Mouse (Mus musculus) midbrain, embryonic 16.5 days (tissue): ENCODE measurements at regions not wholly inside any gene's neighbourhood (a gene's known extent, or its start where the extent isn't known, plus 50 kb on each side); places are given as distances from the start of the nearest gene placed in this dataset.

Source experiments
- ATAC-seq: fragments of 200-750 bp; cut with Nextera tagmentation; 2 replicates; pipeline ENCODE4 v1.8.0; 2017; ENCODE audit warnings: moderate TSS enrichment
- H3K27ac ChIP-seq: fragments of 300-500 bp; sonication (generic); 2 replicates; pipeline ENCODE4 v1.5.1; 2014; ENCODE audit warnings: mild to moderate bottlenecking, low read length, mixed read lengths
- H3K27me3 ChIP-seq: fragments of 300-500 bp; sonication (generic); 2 replicates; pipeline ENCODE4 v1.6.1; 2014; ENCODE audit warnings: low read depth, low read length, mixed read lengths; ENCODE audit not compliant: control insufficient read depth, insufficient read depth
- H3K36me3 ChIP-seq: fragments of 300-500 bp; sonication (generic); 2 replicates; pipeline ENCODE4 v1.6.1; 2014; ENCODE audit warnings: mild to moderate bottlenecking, low read length, moderate library complexity, mixed read lengths; ENCODE audit not compliant: control insufficient read depth, insufficient read depth
- H3K4me1 ChIP-seq: fragments of 300-500 bp; sonication (generic); 2 replicates; pipeline ENCODE4 v1.6.1; 2014; ENCODE audit warnings: mild to moderate bottlenecking, low read length, mixed read lengths; ENCODE audit not compliant: control insufficient read depth, insufficient read depth
- H3K4me2 ChIP-seq: fragments of 300-500 bp; sonication (generic); 2 replicates; pipeline ENCODE4 v1.6.1; 2014; ENCODE audit warnings: mild to moderate bottlenecking, low read length, mixed read lengths
- H3K4me3 ChIP-seq: fragments of 300-500 bp; sonication (generic); 2 replicates; pipeline ENCODE4 v1.5.1; 2014; ENCODE audit warnings: low read depth, mild to moderate bottlenecking, low read length, moderate library complexity, mixed read lengths
- H3K9ac ChIP-seq: fragments of 300-500 bp; sonication (generic); 2 replicates; pipeline ENCODE4 v1.6.1; 2014; ENCODE audit warnings: low read depth, low read length, mixed read lengths
- H3K9me3 ChIP-seq: fragments of 300-500 bp; sonication (generic); replicated peaks from 2 replicates; pipeline ENCODE4 v1.6.1; 2014; ENCODE audit warnings: mild to moderate bottlenecking, low read length, mixed read lengths; ENCODE audit not compliant: control insufficient read depth, poor library complexity, severe bottlenecking
- WGBS: fragments of 180-500 bp; shearing (Covaris S2); extraction: QIAGEN DNeasy Blood & Tissue Kit; methylation state at CpG from one replicate; pipeline ENCODE4 v1.1.7; 2014; 5-methylcytosine and 5-hydroxymethylcytosine counted together

GRCm38 (mm10) chr3:50940656-50941055 is 283.6 kb upstream of the Noct start:
- Histone ChIP-seq H3K9me3 (no peaks in the 10 kb centered on the region), H3K4me1 (no peaks in the 10 kb centered on the region; the same call in 1 of the 2 replicates), H3K27me3 (no peaks in the 10 kb centered on the region), H3K4me2 (no peak overlapping the region), H3K4me3 (no peak overlapping the region), H3K9ac (no peak overlapping the region), H3K36me3 (no peaks in the 10 kb centered on the region), H3K27ac (0 out of 2 replicates have a peak overlapping the region, but pooled peaks have one; percentile 19)
- no peak for ATAC-seq
- 75% methylated on average over 3 of the region's 3 CpGs for WGBS

GRCm38 (mm10) chr3:50953456-50953855 is 270.8 kb upstream of the Noct start:
- H3K4me2 ChIP-seq, result no peak overlapping the region
- H3K9me3 ChIP-seq, result no peaks in the 10 kb centered on the region
- H3K27ac ChIP-seq, result no peak overlapping the region
- 71% methylated on average over 6 of the region's 6 CpGs for WGBS
- no peaks in the 10 kb centered on the region for H3K36me3 ChIP-seq
- H3K4me3 ChIP-seq, result no peak overlapping the region
- no peaks in the 10 kb centered on the region for H3K4me1 ChIP-seq
- H3K27me3 ChIP-seq, result no peaks in the 10 kb centered on the region
- H3K9ac ChIP-seq, result no peak overlapping the region
- no peak for ATAC-seq

GRCm38 (mm10) chr3:50970386-50970785 is 253.9 kb upstream of the Noct start:
- H3K27ac ChIP-seq, result no peak overlapping the region
- no peaks in the 10 kb centered on the region for H3K27me3 ChIP-seq
- 94% methylated on average over 2 of the region's 2 CpGs for WGBS
- no peak overlapping the region for H3K9ac ChIP-seq
- H3K9me3 ChIP-seq, result no peaks in the 10 kb centered on the region
- H3K4me3 ChIP-seq, result no peak overlapping the region
- no peak overlapping the region for H3K4me2 ChIP-seq
- no peak for ATAC-seq
- 0 out of 2 replicates have a peak, but pooled peaks cover 2% of the 10 kb centered on the region for H3K4me1 ChIP-seq
- no peaks in the 10 kb centered on the region for H3K36me3 ChIP-seq

GRCm38 (mm10) chr3:50973081-50973480 is 251.2 kb upstream of the Noct start:
- Histone ChIP-seq H3K4me2 (no peak overlapping the region), H3K27ac (no peak overlapping the region), H3K4me3 (no peak overlapping the region), H3K27me3 (no peaks in the 10 kb centered on the region), H3K4me1 (0 out of 2 replicates have a peak, but pooled peaks cover 2% of the 10 kb centered on the region), H3K36me3 (no peaks in the 10 kb centered on the region), H3K9me3 (no peaks in the 10 kb centered on the region), H3K9ac (no peak overlapping the region)
- no peak for ATAC-seq
- 65% methylated on average over 6 of the region's 6 CpGs for WGBS

DNA sequence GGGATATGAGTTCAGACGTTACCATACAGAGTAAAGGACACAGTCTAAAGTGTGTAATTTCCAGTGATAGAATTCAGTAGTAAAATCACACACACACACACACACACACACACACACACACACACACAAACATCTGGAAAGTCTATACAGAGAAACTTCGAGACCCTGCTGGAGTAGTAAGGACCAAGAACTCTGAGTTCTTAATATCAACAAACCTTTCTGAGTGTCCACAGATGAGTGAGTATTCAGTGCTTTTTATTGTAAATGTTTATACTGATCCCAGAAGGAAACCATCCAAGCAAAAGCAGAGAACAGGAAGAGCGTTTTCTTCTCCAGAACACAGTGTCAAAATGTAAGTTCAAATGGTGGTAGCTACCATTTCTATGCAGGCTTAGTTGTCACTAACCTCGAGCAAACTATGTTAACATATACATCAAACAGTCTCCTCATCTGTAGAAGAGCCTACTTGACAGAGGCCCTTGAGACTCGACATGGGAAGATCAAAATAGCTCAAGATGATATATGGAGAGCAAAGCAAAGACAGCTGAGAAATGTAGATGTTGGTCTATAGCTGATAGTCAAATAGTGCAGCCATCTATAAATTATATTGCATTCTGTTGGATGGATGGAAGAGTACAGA is 248.0 kb upstream of the Noct start:
- Histone ChIP-seq H3K9ac (no peak overlapping the region), H3K36me3 (no peaks in the 10 kb centered on the region), H3K27me3 (no peaks in the 10 kb centered on the region), H3K4me1 (no peaks in the 10 kb centered on the region), H3K9me3 (no peaks in the 10 kb centered on the region), H3K4me3 (no peak overlapping the region), H3K27ac (no peak overlapping the region), H3K4me2 (no peak overlapping the region)
- ATAC-seq, result no peak
- 89% methylated on average over 5 of the region's 5 CpGs for WGBS

DNA sequence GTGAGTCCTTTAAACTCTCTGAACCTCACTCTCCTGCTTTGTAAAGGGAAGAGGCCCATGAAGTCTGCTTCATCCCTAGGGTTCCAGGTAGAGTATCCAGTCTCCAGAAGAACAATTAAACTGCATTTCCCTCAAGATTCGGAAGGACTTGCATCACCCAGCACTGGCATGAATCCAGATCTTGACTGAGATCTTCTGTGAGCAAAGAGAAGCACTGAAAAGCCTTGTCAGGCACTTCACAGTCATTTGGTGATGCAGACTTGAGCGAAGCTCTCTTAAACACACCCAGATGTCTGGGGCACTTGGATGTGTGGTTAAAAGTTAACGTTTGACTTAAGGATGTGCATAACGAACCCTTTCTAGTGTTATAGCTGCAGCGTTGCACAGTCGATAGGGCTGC is 247.4 kb upstream of the Noct start:
- ATAC-seq, result no peak
- Histone ChIP-seq H3K4me2 (no peak overlapping the region), H3K4me1 (no peaks in the 10 kb centered on the region), H3K27me3 (no peaks in the 10 kb centered on the region), H3K27ac (no peak overlapping the region), H3K9ac (no peak overlapping the region), H3K9me3 (no peaks in the 10 kb centered on the region), H3K4me3 (no peak overlapping the region), H3K36me3 (no peaks in the 10 kb centered on the region)
- WGBS, result 86% methylated on average over 6 of the region's 6 CpGs

DNA sequence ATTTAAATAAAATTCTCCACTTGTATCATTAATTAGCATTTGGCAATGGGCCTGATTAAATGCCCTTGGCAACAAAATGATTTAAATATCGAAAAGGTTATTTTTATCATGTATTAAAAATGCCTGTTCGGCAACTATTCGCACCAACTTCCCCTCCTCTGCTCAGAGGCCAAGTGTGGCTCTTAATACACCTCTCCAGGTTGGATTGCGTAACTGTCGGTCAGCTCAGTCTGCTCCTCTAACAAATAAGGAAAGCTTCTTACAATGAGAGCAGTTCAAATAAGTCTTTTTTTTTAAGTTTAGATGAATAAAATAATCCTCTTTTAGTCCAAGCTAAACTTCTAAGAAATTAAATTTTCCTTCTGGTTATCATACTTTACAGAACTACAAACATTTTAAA is 245.6 kb upstream of the Noct start:
- Histone ChIP-seq H3K4me3 (no peak overlapping the region), H3K4me1 (peaks cover 12% of the 10 kb centered on the region), H3K9ac (no peak overlapping the region), H3K9me3 (no peaks in the 10 kb centered on the region), H3K4me2 (no peak overlapping the region), H3K27ac (no peak overlapping the region), H3K27me3 (no peaks in the 10 kb centered on the region), H3K36me3 (no peaks in the 10 kb centered on the region)
- ATAC-seq, result no peak
- WGBS, result 86% methylated on average over 5 of the region's 5 CpGs

- Histone ChIP-seq H3K9me3 (no peaks in the 10 kb centered on the region), H3K9ac (no peak overlapping the region), H3K27ac (no peak overlapping the region), H3K27me3 (no peaks in the 10 kb centered on the region), H3K4me1 (peaks cover 18% of the 10 kb centered on the region), H3K4me2 (no peak overlapping the region), H3K36me3 (no peaks in the 10 kb centered on the region), H3K4me3 (no peak overlapping the region)
- no peak for ATAC-seq
- WGBS, result 85% methylated on average over 3 of the region's 3 CpGs
Measured at GRCm38 (mm10) chr3:50979592-50979991, 244.7 kb upstream of the Noct start.

DNA sequence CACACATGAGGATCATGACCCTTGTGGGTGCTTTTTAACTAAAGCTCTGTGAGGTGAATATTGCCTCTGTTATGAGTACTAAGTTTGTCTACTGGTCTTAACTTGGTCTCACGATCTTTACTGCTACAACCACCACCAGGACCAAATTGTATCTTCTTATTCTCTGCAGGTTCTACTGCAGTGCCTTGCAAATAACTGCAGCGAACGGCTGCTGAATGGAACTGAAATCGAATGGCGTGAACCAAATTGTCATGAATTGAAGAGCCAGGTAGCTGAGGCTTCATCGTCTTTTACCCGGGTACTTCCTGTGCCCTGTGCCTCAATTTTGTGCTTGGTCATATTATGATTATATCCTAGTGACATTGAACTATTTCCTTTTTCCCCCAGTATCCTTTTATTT is 242.5 kb upstream of the Noct start:
- 93% methylated on average over 7 of the region's 7 CpGs for WGBS
- H3K9me3 ChIP-seq, result no peaks in the 10 kb centered on the region
- H3K27me3 ChIP-seq, result no peaks in the 10 kb centered on the region
- ATAC-seq, result no peak
- no peak overlapping the region for H3K27ac ChIP-seq
- H3K9ac ChIP-seq, result no peak overlapping the region
- no peaks in the 10 kb centered on the region for H3K36me3 ChIP-seq
- peaks cover 20% of the 10 kb centered on the region for H3K4me1 ChIP-seq
- no peak overlapping the region for H3K4me3 ChIP-seq
- H3K4me2 ChIP-seq, result no peak overlapping the region
